Mouse (Mus musculus) urinary bladder, postnatal 0 days (tissue): ENCODE measurements around the gene Wdr72. TPM values are rescaled to one million over a fixed set of nuclear protein-coding genes. Genes with fewer than 3 reads are reported as not detected.

Source experiments
- polyA plus RNA-seq: library from polyadenylated mRNA; unstranded; fragments of >200 nt; fragmentation: Nextera tagmentation; extraction: Ambion mirVana; gene quantifications from 2 replicates; pipeline ENCODE4 v1.2.1, GENCODE M21; 2015

Wdr72 gene
- 1.1 TPM in 2 replicates for polyA plus RNA-seq

GRCm38 (mm10) chr9:74109761-74110460 lies at the start of gene Wdr72:
Gene Wdr72, plus strand, starts transcription at chr9:74110356.

Other genes with a start within 250 kb of the Wdr72 start
- gene Unc13c, start 141.4 kb upstream of the Wdr72 start, polyA plus RNA-seq: 0.59 and 0.81 TPM in 2 replicates